In genomic region chr9:72844496-72844895, GRCm38 (mm10) we compare ENCODE assay signal across 18 mouse cellular contexts. TPM values are rescaled to one million over a fixed set of nuclear protein-coding genes. Genes with fewer than 3 reads are reported as not detected.
DNase-seq lines count a peak whose midpoint lies in the region; ATAC-seq and TF ChIP-seq lines count a peak whose summit lies in the region.
"Had no signal": no experiment of that assay in that cellular context is flagged by ENCODE, and none has a peak within 500 bp of the region (broad histone marks: within the 10 kb centered on the region; RNA-seq: fewer than 3 reads in every experiment).

No protein-coding gene starts in this region.

- no peaks in the 10 kb centered on the region for H3K9me3 ChIP-seq in intestine, postnatal 0 days (ENCODE audit: control insufficient read depth)
- H3K9me3 ChIP-seq: limb, embryonic 12.5 days; liver, embryonic 13.5 days had no signal

- ATAC-seq in intestine, postnatal 0 days: no peak
- ATAC-seq: activated CD4-positive, CD25-positive, alpha-beta regulatory T cell, adult 4 months; Patski had no signal

- TF ChIP-seq CTCF in intestine, postnatal 0 days (IDR thresholded peaks at IDR 0.05; ENCODE audit: low read depth): no peak

- H3K27me3 ChIP-seq in intestine, postnatal 0 days (replicated peaks; ENCODE audit: control insufficient read depth, insufficient read depth, low read length): no peaks in the 10 kb centered on the region
- H3K27me3 ChIP-seq: liver, embryonic 13.5 days; Patski had no signal

- no peak overlapping the region for H3K27ac ChIP-seq in intestine, postnatal 0 days (ENCODE audit: low read depth, low read length)
- H3K27ac ChIP-seq: hindbrain, embryonic 10.5 days; limb, embryonic 12.5 days; liver, embryonic 13.5 days; midbrain, embryonic 10.5 days had no signal

- no peaks in the 10 kb centered on the region for H3K36me3 ChIP-seq in intestine, postnatal 0 days (ENCODE audit: control insufficient read depth, insufficient read depth)
- H3K36me3 ChIP-seq: liver, embryonic 13.5 days had no signal

- H3K4me1 ChIP-seq in intestine, postnatal 0 days (replicated peaks; ENCODE audit: control insufficient read depth, insufficient read depth, low read length): no peaks in the 10 kb centered on the region
- H3K4me1 ChIP-seq: limb, embryonic 12.5 days; liver, embryonic 13.5 days; midbrain, embryonic 10.5 days had no signal

- DNase-seq in right cerebral cortex, adult 18-20 months: peak; percentile 84
- no peak for DNase-seq in right cerebral cortex, postnatal 4 days
- DNase-seq in layer of hippocampus, adult 9-10 months (ENCODE audit: low spot score): peak; percentile 36
- peak; percentile 74 to 83 for DNase-seq in right cerebral cortex, adult 2 months (ENCODE audit: low spot score in 2 of 2)
- DNase-seq in lung, postnatal 36 days: no peak
- DNase-seq in lung, adult 18-20 months: no peak
- DNase-seq: cerebellum, postnatal 10 days; heart, adult 18-20 months; kidney, adult 2 months; kidney, postnatal 36 days; liver, embryonic 13.5 days; lung, postnatal 10 days had no signal

- no peak overlapping the region for H3K9ac ChIP-seq in intestine, postnatal 0 days (ENCODE audit: low read depth, low read length)
- H3K9ac ChIP-seq: limb, embryonic 12.5 days; liver, embryonic 13.5 days had no signal

- 79% methylated on average over 5 of the region's 5 CpGs for WGBS in intestine, postnatal 0 days

- H3K4me2 ChIP-seq in intestine, postnatal 0 days (replicated peaks; ENCODE audit: low read depth): no peak overlapping the region
- H3K4me2 ChIP-seq: limb, embryonic 12.5 days; liver, embryonic 13.5 days had no signal

- H3K4me3 ChIP-seq in intestine, postnatal 0 days (ENCODE audit: low read depth, low read length): no peak overlapping the region
- H3K4me3 ChIP-seq: hindbrain, embryonic 10.5 days; limb, embryonic 12.5 days; liver, embryonic 13.5 days; midbrain, embryonic 10.5 days had no signal

RNA-seq across cellular contexts. Expression of gene Prtg, which starts 37.8 kb away (rescaled TPM):
- 0.17 and 0.21 TPM in 2 replicates for polyA plus RNA-seq in intestine, postnatal 0 days (2015; fragmentation: Nextera tagmentation; extraction: Ambion mirVana)
- polyA plus RNA-seq: activated CD4-positive, CD25-positive, alpha-beta regulatory T cell, adult 4 months had no signal

Comparison
In these comparisons a context has a peak if more than half of its experiments do, and no peak if none do; other contexts are left out.
1. DNase-seq: peak in right cerebral cortex, adult 18-20 months (single experiment), layer of hippocampus, adult 9-10 months (single experiment) and right cerebral cortex, adult 2 months (2 of 2); none in right cerebral cortex, postnatal 4 days (single experiment), lung, postnatal 36 days (single experiment) and lung, adult 18-20 months (0 of 2).